Mouse (Mus musculus) 3T3-L1 (cell line): ENCODE results near the gene Cryl1.

Experiments used
- DNase-seq: peaks from one replicate; pipeline ENCODE4 v3.0.0-alpha.2; 2015; ENCODE audit warnings: low read depth, low spot score

Cryl1 gene

GRCm38 (mm10) chr14:57372348-57373102, 25.8 kb downstream of the Cryl1 start:
- peak; percentile 86 for DNase-seq

DNA sequence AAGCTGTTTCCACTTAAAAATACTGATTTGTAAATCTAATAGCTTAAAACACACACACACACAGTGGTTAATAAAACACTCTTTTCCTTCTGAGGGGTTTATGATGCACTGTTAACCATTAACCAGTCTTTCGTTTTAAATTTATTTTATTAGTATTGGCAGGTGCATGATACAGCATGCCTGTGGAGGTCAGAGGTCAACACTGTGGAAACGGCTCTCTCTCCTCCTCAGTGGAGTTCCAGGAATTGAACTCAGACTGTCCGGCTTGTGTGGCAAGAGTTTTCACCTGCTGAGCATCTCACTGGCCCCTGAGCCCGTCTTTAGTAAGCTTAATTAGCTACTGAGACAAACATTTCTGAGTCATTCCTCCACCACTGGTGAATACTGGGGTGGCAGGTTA, 31.0 kb downstream of the Cryl1 start:
- no peak for DNase-seq

GRCm38 (mm10) chr14:57366724-57367123, 31.6 kb downstream of the Cryl1 start:
- no peak for DNase-seq

DNA sequence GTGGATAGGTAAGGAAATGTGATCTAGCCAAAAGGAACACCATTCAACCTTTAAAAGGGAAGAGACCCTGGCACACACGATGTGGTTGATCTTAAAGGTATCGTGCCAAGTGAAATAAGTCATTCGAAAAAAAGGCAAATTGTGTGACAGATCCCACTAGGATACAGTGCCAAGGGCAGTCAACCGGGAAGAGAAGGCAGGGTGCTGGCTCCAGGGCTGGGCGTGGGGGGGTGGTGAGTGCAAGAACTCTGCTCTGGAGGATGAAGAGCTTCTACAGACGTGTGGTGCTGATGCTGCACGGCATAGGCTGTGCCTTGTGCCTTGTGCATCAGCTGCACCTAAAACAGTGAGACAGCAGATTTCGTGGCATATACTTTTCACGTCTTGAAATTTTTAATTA, 33.0 kb downstream of the Cryl1 start:
- DNase-seq: no peak

DNA sequence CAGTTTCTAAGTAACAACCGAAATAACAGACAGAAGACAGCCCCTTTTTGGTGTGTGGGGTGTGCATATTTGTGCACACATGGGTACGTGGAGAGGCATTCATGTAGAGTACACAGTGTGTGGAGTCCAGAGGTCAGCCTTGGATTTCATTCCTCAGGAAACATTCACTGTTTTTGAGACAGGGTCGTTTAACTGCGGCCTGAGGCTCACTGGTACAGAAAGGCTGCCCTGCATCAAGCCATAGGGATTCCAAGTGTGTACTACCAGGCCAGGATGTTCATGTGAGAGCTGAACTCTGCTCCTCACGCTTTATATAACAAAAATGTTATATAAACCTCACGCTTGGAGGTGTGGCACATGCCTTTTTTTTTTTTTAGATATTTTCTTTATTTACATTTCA, 34.5 kb downstream of the Cryl1 start:
- no peak for DNase-seq

- DNase-seq: peak; percentile 78
Observed at GRCm38 (mm10) chr14:57362726-57363660, 35.3 kb downstream of the Cryl1 start.

DNA sequence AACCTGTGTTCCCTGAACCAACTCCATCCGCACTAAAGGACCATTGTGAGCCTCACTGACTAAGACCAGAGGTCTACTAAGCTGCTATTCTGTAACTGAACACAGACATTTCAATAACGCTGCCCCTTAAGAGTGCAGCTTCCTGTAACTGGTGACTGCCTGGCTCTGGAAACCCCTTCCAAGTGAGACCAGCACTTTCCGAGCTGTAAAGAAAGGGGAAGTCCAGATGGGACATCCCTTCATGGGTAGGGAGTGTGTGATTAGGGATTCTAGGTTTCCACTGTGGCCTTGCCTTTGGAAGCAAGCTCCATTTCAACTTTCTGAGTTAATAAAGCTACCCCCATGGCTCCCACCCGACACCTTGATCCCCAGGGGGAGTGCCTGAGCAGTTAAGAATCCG, 41.3 kb downstream of the Cryl1 start:
- DNase-seq: no peak

- DNase-seq: no peak
Observed at GRCm38 (mm10) chr14:57351521-57352235, 46.7 kb downstream of the Cryl1 start.

DNA sequence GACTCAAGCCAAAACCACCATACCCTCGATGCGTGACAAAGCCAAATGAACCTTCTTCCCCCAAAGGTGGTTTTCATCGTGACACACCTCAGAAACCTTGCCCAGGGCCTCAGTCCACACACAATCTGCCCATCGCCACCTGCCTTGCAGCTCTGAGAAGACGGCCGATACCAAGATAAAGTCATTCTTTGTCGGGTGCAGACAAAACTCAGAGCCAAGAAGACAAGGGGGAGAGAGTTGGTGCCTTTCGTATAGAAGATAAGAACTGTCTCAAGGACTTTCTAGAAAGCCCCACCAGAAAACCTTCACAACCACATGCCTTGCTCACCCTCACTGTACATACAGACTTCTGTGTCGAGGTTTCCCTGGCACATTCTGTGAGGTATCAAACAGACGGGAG, 48.4 kb downstream of the Cryl1 start:
- no peak for DNase-seq

DNA sequence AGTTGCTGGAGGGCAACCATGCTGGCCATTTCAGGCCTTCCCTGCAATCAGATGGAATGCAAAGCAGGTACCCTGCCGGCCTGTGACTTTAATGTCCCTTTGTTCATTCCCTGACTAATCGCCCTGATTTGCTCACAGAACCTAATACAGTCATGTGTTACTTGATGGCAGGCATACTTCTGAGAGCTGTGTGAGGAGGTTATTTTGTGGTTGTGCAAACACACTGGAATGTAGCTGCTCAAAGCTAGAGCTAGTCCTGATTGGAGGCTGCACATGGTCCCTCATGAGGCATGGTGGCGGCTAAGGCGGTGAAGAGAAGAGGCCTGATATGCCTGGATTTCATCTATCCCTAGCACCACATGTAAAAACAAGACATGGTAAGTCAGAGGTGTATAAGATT, 50.2 kb downstream of the Cryl1 start:
- peak; percentile 22 for DNase-seq

DNA sequence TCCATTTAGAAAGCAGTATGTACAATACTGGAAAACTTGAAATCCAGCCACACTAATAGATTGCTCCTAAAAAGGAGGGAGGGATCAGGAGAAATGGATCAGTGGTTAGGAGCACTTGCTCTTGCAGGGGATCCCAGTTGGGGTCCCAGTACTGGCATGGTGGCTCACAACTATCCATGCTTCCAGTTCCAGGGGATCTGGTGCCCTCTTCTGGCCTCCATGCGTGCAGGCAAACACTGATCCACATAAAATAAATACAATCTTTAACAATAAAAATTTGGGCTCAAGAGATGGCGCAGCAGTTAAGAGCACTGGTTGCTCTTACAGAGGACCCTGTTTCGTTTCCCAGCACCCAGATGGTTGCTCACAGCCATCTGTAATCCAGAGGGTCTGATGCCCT, 52.2 kb downstream of the Cryl1 start:
- DNase-seq: no peak

DNA sequence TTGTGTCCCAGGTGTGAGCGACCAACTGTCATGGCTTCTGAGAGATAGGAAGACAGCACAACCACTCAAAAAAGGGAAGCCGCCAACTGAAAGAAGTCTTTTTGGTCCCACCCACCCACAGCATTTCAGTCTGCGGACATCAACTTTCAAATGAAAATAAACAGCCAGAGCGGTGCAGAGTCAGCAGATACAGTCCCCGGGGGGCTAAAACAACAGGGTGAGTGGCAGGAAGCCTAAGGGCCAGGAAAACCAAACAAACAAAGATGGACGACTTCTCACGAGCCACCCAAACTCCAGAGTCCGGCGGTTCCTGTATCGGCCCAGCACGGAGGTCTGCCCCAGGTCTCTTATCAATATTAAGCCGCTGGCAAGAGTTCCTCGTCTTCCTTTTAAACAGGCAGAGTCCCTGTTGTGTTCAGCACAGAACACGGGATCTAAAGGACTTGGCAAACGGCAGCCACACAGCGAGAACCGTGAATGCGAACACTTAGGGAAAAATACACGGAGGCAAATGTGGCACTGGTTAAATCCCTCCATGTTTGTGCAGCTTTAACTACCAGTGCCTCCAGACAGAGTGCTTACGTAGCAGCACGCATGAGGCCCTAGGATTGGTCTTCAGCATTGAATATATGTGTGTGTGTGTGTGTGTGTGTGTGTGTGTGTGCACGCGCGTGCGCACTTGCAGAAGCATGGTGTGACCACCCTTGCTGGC, 53.4 kb downstream of the Cryl1 start:
- no peak for DNase-seq

DNA sequence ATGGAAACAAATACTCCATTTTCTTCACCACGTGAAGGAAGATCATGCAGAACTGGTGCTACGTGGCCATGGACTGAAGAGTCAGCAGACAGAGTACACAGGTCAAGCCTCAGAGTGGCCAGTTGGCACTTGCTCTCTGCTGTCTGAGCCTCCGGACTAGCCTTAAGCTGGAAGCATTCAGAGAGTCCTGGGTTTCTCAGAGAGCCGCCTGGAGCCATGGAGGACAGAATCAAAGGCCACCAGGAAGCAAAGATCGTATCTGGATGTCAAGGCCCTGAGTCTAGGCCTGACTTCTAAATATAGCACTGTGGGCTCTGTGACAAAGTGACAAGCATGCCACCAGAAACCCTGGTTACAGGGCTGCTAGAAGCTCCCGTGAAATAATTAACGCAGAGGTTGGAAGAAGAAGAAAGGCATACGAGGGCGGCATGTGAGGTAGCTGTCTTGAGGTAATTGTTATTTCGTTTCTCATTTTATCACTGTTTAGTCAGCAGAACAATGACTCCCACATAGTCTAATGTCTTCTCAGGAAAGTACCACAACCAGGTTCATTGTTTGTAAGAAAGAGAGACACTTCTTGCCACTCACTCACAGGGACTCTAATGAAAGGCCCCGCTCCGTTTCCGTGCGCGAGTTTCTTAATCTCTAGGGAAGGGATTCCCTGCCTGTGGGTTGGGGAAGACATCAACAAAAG, 55.1 kb downstream of the Cryl1 start:
- DNase-seq: no peak

GRCm38 (mm10) chr14:57342316-57343055, 55.8 kb downstream of the Cryl1 start:
- DNase-seq: no peak

- peak; percentile 49 for DNase-seq
Observed at GRCm38 (mm10) chr14:57338666-57339065, 59.7 kb downstream of the Cryl1 start.

DNA sequence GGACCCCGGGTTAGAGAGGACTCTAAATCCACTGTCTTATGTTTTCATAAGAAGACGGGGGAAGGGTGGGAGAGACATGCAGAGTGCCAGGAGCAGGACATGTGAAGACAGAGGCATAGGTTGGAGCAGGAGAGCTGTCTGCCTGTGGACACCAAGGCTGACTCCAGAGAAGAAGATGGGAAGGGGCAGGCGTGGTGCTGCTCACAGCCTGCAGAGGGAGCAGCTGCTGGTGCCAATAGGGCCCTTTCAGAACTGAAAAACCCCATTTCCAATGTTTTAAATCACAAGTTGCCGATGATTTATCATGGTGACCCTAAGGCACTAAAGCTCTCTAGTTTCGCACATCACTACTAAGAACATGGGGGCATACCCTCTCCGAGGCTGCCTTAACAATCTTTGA, 63.5 kb downstream of the Cryl1 start:
- DNase-seq: no peak

- DNase-seq: no peak
Observed at GRCm38 (mm10) chr14:57332503-57332902, 65.8 kb downstream of the Cryl1 start.

GRCm38 (mm10) chr14:57331097-57331496, 67.2 kb downstream of the Cryl1 start:
- DNase-seq: no peak

DNA sequence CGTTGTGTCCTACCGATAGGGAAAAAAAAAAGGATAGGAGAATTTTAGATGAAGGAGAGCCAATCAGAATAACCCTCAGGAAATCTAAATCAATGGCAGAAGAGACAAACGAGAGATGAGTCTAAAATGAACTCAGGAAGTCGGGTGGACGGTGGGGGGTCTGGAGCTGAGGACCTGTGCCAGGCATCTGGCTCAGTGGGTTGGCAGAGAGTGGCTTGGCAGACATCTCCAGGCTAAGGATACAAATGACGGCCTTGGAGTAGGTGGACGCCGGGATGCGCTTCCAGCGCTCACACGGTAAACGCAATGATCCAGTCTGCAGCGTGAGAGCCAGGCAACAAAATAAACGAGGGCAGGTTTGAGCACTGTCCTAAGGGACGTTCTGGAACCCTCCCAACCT, 68.7 kb downstream of the Cryl1 start:
- no peak for DNase-seq

DNA sequence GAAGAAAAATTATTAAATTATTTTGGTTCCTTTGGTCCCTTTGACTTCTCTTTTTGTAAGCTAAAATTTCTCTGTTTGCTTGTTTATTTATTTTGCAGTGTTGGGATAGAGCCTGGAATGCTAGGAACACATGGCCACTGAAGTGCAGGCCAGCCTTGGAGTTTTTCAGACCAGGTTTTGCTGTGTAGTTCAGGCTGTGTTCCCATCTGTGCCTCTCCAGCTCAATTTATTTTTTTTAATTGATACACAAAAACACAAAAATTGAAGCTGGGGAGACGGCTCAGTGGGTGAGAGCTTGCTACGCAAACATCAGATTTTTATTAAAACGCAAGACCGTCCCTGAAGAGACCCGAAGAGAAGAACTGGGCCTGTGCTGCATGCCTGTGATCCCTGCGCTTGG, 71.6 kb downstream of the Cryl1 start:
- DNase-seq: no peak
